Mouse (Mus musculus) left cerebral cortex, adult 6 months (tissue): ENCODE measurements around the gene Itgav. TPM values are rescaled to one million over a fixed set of nuclear protein-coding genes. Genes with fewer than 3 reads are reported as not detected.

Experiments used
- long read RNA-seq, 2 experiments: library from polyadenylated mRNA; unstranded; transcript quantifications; one replicate each; pipeline ENCODE4 v2.0.0; 2019 to 2020
- polyA plus RNA-seq: library from polyadenylated mRNA; unstranded; fragments of <200 nt; fragmentation: Nextera tagmentation; gene quantifications from 2 replicates; pipeline ENCODE4 v1.2.3, GENCODE M21; 2021

Itgav gene
- polyA plus RNA-seq, result 63.5 and 87.6 TPM in 2 replicates
- long read RNA-seq, experiment 1, full-length matches to known transcripts, result 2 of 29 reads
- long read RNA-seq, experiment 1, partial matches to known transcripts, result 9 of 29 reads
- long read RNA-seq, experiment 1, other reads (novel, unspliced or antisense), result 18 of 29 reads
- long read RNA-seq, experiment 2, partial matches to known transcripts, result 3 of 68 reads
- long read RNA-seq, experiment 2, other reads (novel, unspliced or antisense), result 65 of 68 reads

DNA sequence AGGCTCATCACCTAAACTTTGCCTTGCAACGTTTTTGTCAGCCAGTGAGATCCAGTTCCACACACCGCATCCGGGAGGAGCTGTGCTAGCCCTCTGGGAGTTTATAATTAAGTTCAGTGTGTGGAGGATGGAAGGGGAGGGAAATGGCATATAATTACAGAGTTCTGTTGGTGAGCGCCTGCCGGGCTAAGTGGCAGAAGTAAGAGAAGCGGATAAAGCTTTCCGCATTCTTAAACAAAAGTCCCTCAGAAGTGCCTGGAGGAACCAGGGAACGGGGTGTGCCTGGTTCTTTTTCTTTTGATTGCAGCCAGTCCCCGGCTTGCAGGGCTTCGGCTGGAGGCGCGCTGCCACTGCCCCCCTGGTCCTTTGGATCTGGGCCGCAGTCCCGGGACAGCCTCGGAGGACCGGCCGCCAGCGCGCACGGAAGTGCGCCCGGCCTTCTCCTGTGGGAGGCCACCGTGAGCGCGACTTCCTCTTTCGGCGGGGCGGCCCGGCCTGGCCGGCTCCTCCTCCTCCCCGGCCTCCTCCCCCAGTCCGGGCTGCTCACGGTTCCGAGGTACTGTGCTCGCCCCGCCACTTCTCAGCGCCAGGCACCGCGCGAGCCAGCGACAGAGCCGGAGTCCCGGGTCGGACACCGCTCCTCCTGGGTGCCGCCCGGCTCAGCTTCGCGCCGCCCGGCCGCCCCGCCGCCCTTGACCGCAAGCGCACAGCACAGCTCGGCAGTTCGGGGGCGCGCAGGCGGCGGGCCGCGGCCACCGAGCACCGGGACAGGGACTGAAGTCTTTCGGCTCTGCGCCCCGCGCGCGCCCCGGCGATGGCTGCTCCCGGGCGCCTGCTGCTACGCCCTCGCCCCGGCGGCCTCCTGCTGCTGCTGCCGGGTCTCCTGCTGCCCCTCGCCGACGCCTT, at the start of gene Itgav:
TSS of gene Itgav (plus strand) at position 477 of the 906 bp plus-strand sequence.

DNA sequence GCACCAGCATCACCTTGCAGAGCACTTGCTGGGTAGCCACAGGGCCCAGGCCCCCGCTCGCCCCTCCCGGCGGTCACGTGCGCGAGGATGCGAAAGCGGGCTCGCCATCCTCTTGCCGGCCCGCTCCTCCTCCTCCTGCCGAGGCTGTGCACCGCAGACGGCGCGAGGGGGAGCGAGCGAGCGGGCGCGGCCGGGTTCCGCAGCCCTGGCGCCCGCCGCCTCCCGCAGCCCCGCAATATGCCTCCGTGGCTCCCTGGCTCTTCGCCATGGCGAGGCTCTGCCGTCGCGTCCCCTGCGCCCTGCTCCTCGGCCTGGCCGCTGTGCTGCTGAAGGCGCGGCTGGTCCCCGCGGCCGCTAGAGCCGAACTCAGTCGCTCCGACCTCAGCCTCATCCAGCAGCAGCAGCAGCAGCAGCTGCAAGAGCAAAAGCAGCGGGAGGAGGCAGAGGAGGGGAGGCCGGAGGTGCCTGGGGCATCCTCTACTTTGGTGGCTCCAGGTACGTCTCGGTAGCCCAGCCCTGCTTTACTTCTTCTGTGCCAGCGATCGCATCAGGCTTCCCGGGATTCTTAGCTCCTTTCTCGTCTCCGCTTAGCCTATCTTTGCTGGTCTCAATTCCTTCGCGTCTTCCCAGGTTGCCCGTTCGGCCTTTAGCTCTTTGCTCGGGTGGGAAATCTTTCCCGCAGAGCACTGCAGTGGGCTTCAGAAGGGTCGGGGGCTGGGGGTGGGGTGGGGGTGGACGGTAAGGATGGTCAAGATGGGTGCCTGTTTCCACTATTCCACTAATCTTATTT, 88.5 kb downstream of the Itgav start, which contains the start of gene Fam171b:
TSS of gene Fam171b (plus strand) at position 154 of the 790 bp plus-strand sequence.

Other genes starting within 250 kb of the Itgav start
- 223 and 224 TPM in 2 replicates for gene Zc3h15, start 80.0 kb upstream of the Itgav start, polyA plus RNA-seq
- 64.1 and 91.0 TPM in 2 replicates for gene Fam171b, start 88.2 kb downstream of the Itgav start, polyA plus RNA-seq
- not detected in 2 replicates for gene Zswim2, start 216.8 kb downstream of the Itgav start, polyA plus RNA-seq
- not detected in 2 replicates for gene Gm13698, start 231.3 kb downstream of the Itgav start, polyA plus RNA-seq
- gene Gm13693, start 237.1 kb downstream of the Itgav start, polyA plus RNA-seq, result not detected in 2 replicates
- gene Gm13695, start 242.9 kb downstream of the Itgav start, polyA plus RNA-seq, result not detected in 2 replicates
- not detected in 2 replicates for gene Gm13696, start 248.7 kb downstream of the Itgav start, polyA plus RNA-seq